Mouse (Mus musculus): Measurements from ENCODE around the gene Kctd19.

DNA sequence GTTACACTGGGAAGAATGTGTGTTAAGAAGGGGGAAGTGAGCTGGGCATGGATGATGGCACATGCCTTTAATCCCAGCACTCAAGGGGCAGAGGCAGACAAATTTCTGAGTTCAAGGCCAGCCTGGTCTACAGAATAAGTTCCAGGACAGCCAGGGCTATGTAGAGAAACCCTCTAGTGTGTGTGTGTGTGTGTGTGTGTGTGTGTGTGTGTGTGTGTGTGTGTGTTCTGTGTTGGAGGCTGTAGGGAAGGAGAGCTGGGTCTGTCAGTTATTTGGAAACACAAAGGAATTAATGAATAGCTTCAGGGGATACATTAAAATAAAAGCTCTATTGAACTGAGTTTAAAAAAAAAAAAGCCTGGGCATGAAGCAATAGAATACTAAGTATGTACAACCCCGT, 37.7 kb upstream of the Kctd19 start:
- TF ChIP-seq CTCF (IDR thresholded peaks at IDR 0.05; ENCODE audit: low read depth): no peak
- TF ChIP-seq EP300 (IDR thresholded peaks at IDR 0.05; ENCODE audit: low read depth): no peak

All from liver, embryonic 14.5 days (tissue).